27 mouse cellular contexts compared by ENCODE assay signal in the genomic region with DNA sequence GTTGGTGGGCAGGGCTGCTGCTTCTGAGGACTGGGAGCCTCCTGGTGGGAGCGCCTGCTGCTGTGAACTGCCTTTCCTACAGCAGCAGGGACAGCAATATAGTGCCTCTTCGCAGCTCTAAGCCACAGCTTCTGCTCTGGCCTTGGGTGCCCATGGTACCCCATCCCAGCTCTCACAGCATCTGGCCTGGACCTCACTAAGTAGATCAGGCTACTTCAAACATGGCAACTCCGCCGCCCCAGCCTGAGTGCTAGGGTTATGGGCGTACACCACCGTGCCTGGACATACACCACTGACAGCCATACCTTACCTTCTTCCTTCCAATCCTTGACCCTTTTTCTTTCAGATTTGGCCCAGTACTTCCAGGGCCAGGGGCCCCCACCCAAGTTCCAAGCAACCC.
"Had no signal": no experiment of that assay in that cellular context is flagged by ENCODE, and none has a peak within 500 bp of the region (broad histone marks: within the 10 kb centered on the region; RNA-seq: fewer than 3 reads in every experiment).

No protein-coding gene starts in this region.

- H3K4me2 ChIP-seq: embryonic facial prominence, embryonic 12.5 days; embryonic facial prominence, embryonic 15.5 days; forebrain, embryonic 12.5 days; forebrain, embryonic 13.5 days; forebrain, embryonic 15.5 days had no signal

- H3K9me3 ChIP-seq: embryonic facial prominence, embryonic 12.5 days; embryonic facial prominence, embryonic 15.5 days; forebrain, embryonic 10.5 days; forebrain, embryonic 12.5 days; forebrain, embryonic 13.5 days; forebrain, embryonic 15.5 days had no signal

- ATAC-seq: forebrain, embryonic 13.5 days; forebrain, embryonic 14.5 days; forebrain, embryonic 15.5 days; forebrain, embryonic 16.5 days; forebrain, postnatal 0 days had no signal

- H3K4me1 ChIP-seq: forebrain, embryonic 13.5 days had no signal

- H3K27me3 ChIP-seq: embryonic facial prominence, embryonic 12.5 days; embryonic facial prominence, embryonic 15.5 days; forebrain, embryonic 12.5 days; forebrain, embryonic 13.5 days; forebrain, embryonic 15.5 days had no signal

- DNase-seq: cerebellum, adult 18-20 months; cerebellum, adult 2 months; cerebellum, adult 8-10 months; cerebellum, adult 9-10 months; cerebellum, adult 9-11 months; cerebellum, postnatal 10 days; cerebellum, postnatal 14 days; cerebellum, postnatal 25 days; cerebellum, postnatal 36 days; embryo, embryonic 11 days; forebrain, postnatal 0 days; gastrocnemius, adult 2 months; gastrocnemius, postnatal 10 days; gastrocnemius, postnatal 14 days; gastrocnemius, postnatal 25 days; gastrocnemius, postnatal 36 days; heart, adult 18-20 months; heart, adult 2 months had no signal

- H3K9ac ChIP-seq: embryonic facial prominence, embryonic 12.5 days; embryonic facial prominence, embryonic 15.5 days; forebrain, embryonic 12.5 days; forebrain, embryonic 13.5 days; forebrain, embryonic 15.5 days; forebrain, postnatal 0 days had no signal

- H3K27ac ChIP-seq: embryonic facial prominence, embryonic 12.5 days; embryonic facial prominence, embryonic 15.5 days; forebrain, embryonic 10.5 days; forebrain, embryonic 12.5 days; forebrain, embryonic 13.5 days; forebrain, embryonic 15.5 days; gastrocnemius, adult 2 months; heart, adult 2 months had no signal

- H3K4me3 ChIP-seq: embryonic facial prominence, embryonic 12.5 days; embryonic facial prominence, embryonic 15.5 days; erythroblast, embryonic 14.5 days; forebrain, embryonic 10.5 days; forebrain, embryonic 12.5 days; forebrain, embryonic 13.5 days; forebrain, embryonic 15.5 days; gastrocnemius, adult 2 months; heart, adult 2 months had no signal
